Mouse (Mus musculus) stomach, postnatal 0 days (tissue): ENCODE measurements around the gene Zfp503.

ENCODE experiments used
- CTCF ChIP-seq: IDR thresholded peaks from 2 replicates; pipeline ENCODE4 v1.5.1; 2016; ENCODE audit warnings: antibody characterized with exemption, low read depth, mild to moderate bottlenecking, moderate library complexity
- EP300 ChIP-seq: optimal IDR thresholded peaks from 2 replicates; pipeline ENCODE3; 2016; ENCODE audit warnings: antibody characterized with exemption

- no peak for TF ChIP-seq CTCF
- TF ChIP-seq EP300, result no peak
These were observed 3.9 kb downstream of the Zfp503 start for GRCm38 (mm10) chr14:21985426-21985931.
